Mouse (Mus musculus) urinary bladder, postnatal 25 days (tissue): Measurements from ENCODE around the gene Ccr7.

Experiments
- DNase-seq: peaks from one replicate; pipeline ENCODE4 v3.0.0; 2022; ENCODE audit warnings: low spot score

Ccr7 gene

GRCm38 (mm10) chr11:99154987-99155641 lies at the start of gene Ccr7:
Ccr7 (minus strand) TSS chr11:99155077.
- no peak for DNase-seq

DNA sequence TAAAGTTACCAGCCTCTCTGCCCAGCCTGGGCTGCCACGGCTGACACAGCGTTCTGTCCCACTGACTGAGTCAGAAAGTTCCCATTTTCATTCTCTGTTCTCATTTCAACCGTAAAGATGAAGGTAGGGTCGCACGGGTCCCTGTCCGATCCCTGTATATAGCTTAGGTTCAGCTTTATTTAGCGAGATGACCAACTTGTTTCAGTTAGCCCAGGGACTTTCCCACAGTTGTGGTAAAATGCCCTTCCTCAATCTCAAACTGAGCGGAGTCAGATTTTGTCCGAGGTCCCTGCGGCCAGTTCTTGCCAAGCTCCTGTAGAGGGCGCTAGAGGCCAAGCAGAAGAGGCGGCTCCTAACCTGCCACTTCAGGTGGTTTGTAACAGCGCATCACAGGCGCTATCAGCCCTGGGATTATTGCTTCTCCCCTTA lies 34.3 kb upstream of the Ccr7 start:
- DNase-seq, result peak; percentile 56

- DNase-seq, result no peak
These were observed 32.5 kb upstream of the Ccr7 start for GRCm38 (mm10) chr11:99187348-99187747.

DNA sequence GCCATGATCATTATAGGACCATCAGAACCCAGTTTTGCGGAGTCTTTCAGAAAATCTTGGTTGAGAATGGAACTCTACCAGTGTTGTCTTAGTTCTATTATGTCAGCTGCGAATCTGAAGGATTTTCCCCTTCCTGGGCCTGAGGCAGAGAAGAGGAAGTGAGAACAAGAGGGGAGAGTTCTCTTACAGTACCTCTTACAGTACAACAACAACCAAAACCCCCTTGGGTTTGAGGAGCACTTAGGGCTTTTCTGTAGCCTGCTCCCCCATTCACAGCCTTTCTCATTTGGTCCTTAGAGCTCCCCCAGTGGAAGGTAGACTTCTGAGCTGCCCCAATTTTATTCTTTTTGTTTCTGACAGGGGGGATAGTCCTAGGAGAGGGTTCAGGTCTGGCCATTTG lies 32.0 kb upstream of the Ccr7 start:
- DNase-seq, result no peak

- DNase-seq, result no peak
These were observed 27.7 kb upstream of the Ccr7 start for GRCm38 (mm10) chr11:99182575-99182974.

GRCm38 (mm10) chr11:99180071-99180470 lies 25.2 kb upstream of the Ccr7 start:
- no peak for DNase-seq

DNA sequence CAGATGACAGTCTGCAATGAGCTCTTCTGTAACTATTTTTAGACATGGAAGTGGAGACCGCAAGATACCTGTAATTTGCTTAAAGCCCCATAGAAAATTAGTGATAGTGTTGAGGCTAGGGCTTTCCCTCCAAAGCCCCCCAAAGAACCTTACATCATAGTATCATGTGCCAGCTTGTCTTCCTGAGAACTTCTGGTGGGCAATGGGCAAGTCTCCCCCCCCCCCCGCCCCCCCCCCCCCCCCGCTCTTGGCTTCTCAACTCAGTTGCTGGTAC lies 23.0 kb upstream of the Ccr7 start:
- DNase-seq, result no peak

DNA sequence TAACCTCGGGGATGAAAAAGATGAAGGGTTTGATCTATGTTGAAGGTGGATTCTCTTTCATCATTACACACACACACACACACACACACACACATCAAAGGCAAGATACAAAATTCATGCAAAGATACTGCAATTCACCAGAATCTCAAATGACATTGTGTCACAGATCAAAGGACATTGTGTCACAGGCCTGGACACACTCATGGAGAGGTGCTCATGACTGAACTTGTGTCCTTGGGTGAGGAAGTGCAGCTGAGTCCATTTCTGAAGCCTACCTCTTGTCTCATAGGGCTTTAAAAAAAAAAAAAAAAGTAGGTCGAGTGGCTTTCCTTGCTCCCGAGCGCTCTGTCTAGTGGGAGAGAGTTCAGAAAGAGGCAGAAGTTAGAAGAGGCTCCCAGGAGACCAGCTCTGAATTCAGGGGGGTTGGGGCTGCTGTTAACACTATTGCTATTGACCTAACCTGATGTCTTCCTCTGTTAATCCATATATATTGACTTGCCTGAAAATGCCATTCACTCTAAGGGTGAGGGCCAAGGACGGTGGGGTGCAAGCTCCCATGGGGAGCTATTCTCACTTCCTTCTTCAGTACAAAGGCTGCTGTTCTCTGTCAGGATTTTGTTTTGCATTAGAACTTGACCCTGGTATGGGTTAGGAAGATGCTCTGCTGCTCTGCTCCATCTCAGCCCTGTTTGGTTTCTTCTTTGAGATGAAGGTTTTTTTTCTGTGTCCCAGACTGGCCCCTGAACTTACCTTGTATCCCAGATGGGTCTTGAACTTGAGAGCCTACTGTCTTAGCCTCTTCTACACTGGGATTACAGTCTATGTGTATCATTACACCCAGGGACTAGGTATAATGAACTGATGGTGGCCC lies 22.4 kb upstream of the Ccr7 start:
- DNase-seq, result no peak

DNA sequence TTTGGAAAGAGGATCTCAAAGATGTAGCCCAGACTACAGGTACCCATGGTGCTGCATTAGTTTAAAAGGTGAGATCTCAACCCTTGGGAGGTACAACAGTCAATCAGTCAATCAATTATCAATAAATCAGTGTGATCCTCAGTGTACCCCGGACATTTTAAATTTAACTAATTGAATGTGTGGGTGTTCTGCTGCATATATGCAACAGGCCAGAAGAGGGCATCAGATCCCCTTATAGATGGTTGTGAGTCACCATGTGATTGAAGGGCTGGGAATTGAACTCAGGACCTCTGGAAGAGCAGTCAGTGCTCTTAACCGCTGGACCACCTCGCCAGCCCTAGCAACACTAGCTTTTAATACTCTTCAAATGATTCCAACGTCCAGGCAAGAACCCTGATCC lies 17.1 kb upstream of the Ccr7 start:
- DNase-seq, result no peak

DNA sequence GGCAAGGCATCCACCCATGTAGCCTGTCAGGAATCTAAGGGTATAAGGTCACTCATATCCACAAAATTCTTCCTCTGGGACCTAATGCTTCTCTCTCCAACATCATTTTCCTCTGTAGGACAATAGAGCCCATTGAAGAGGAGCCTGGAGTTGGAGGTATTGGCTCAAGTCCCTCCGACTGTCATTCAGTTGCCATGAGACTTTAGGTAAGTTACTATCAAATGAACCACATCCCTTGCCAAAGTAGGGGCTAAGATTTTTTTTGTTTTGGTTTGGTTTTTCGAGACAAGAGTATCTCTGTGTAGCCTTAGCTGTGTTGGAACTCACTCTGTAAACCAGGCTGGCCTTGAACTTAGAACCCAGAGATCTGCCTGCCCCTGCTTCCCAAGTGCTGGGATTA lies 16.6 kb upstream of the Ccr7 start:
- no peak for DNase-seq

DNA sequence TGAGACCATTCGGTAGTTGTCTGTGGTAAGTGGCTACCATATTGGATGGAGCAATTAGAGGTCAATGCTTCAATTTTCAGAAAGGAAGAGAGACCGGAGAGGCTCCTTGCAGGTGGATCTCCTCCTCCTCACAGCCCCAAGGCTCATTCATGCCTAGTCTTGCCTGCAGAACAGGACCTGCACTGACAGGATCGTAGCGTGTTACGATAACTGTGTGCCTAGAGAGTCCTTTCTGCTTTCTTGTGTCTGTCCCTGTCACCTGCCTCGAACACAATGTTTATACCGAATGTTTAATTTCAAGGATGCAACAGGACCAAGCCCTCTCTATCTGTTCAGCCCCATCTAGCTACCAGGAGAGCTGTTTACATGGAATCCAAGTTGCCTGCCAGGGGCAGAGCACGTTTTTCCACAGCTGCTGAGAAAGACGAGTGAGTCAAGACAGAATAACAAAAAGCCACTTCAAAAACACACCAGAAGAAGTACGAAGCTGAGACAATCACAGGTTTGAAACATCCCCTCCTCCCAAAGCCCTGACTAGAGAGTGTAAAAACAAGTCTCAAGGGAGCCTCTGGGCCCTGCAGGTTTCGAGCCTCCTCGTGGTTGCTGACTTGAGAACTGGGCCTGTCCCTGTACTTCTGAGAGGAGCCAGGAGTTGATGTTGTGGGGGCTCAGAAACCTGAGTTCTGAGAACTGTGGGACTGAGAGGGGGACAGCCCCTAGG lies 15.8 kb upstream of the Ccr7 start:
- no peak for DNase-seq

- DNase-seq, result no peak
These were observed 15.1 kb upstream of the Ccr7 start for GRCm38 (mm10) chr11:99170005-99170404.

- no peak for DNase-seq
These were observed 14.6 kb upstream of the Ccr7 start for GRCm38 (mm10) chr11:99169438-99169837.

DNA sequence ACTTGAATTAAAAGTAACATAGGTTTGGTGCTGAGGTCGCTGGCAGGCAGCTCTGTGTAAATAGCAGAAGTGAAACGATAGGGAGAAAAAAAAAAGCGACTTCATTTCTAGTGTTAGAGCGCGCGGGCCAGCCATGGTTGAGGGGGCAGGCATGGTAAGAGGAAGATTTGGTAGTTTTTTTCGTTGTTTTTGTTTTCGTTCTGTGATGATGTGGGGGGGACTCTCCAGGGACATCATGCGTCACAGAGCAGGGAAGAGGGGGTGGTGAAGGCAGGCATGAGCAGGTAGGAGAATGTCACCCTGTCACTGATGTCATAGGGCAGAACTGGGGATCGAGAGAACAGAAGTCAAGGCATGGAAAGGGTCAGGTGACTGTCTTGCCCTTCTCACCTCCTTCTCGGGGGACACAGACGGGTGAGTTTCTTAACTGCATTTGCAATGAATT lies 13.2 kb upstream of the Ccr7 start:
- DNase-seq, result no peak

DNA sequence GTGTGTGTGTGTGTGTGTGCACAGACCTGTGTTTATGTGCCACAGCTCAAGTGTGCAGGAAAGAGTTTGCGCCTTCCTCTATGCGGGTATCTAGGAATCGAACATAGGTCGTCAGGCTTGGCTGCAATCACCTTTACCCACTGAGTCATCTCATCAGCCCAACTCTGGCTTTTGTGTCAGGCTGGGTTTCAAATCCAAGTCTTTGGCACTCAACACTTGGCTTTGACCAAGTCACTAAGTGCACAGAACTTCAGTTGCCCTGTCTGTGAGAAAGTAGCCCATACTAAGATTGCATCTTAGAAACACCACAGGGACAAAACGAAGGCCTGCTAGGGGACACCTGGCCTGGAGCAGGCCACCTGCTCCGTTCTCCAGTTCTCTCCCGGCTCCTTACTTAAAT lies 12.7 kb upstream of the Ccr7 start:
- no peak for DNase-seq

- DNase-seq, result no peak
These were observed 11.4 kb upstream of the Ccr7 start for GRCm38 (mm10) chr11:99166241-99166640.

DNA sequence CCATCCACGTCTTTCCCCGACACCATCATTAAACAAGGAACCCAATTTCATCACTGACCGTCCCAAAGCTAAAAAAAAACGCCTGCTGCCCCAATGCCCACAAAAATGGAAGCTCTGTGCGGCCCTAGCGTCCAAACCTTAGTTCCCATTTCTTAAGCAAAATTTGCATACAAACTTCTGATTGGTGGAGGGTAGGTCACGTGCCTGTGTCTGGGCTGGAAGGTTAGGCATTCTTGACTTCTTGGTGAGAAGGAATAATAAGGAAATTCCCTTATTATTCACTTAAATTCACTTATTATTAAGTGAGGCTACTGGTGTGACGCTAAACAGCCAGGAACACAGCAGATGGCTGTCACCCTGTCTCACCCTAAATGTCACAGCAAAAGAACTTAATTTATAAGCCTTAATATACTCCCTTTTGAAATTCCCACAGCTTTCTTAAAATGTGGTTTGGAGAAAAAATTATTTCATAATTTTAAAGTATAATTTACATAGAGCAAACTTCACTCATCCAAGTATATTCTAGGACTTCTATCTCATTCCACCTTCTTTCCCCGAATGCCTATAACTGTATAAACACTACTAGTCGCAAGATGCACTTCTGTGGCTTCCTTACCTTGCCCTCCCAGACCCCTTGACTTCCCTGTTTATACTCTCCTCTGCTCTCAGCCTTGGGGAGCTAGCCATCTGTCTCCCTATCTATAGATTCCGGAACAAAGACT lies 10.3 kb upstream of the Ccr7 start:
- DNase-seq, result no peak

- DNase-seq, result no peak
These were observed 8.3 kb upstream of the Ccr7 start for GRCm38 (mm10) chr11:99162972-99163686.

GRCm38 (mm10) chr11:99161648-99162047 lies 6.8 kb upstream of the Ccr7 start:
- no peak for DNase-seq

GRCm38 (mm10) chr11:99160228-99160627 lies 5.4 kb upstream of the Ccr7 start:
- no peak for DNase-seq

GRCm38 (mm10) chr11:99155817-99156216 lies 940 bp upstream of the Ccr7 start:
- DNase-seq, result no peak
